7 mouse cellular contexts compared by ENCODE assay signal in the genomic region with DNA sequence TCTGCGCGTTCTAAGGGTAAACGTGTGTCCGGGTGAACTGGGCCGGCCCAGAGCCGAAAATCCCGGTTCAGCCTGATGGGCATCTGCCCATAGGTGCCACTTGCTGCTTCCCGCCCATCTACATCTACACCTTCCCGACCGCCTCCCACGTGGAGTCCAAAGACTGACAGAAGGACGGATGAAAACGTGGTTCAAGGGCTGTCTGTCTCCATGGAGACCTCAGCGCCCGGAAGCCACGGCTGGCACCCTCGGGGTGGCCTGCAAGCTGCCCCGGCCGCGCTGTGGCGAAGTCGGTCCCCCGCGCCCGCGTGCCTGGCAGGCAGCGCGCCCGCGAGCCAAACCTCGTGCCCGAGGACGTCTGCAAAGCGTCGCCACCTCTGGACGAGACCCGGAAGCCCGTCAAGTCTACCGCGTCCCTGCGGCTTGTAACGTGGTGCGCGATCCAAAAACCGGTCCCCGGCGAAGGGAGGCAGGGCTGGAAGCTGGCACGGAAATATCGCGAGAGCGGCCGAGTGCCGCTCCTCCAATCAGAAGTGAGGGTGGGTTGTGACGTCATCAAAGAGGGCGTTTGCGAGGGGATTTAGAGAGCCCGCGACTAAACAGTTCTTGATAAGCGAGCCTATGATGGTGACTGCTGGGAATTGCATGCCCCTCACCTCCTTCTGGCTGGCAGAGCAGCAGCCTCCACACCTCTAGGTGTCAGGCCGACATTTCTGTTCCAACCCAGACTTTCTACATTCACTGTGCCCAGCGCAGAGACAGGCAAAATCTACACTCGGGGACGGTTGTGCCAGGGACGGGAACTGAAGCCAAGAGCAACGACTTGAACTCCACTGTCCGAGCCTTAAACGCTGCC. TPM values are rescaled to one million over a fixed set of nuclear protein-coding genes. Genes with fewer than 3 reads are reported as not detected.
DNase-seq lines count a peak whose midpoint lies in the region; ATAC-seq and TF ChIP-seq lines count a peak whose summit lies in the region.

A gene (minus strand): TSS at position 453 of the 856 bp plus-strand sequence.

- H3K27me3 ChIP-seq in embryonic facial prominence, embryonic 10.5 days (replicated peaks; ENCODE audit: low read depth, poor library complexity, severe bottlenecking): no peaks in the 10 kb centered on the region
- H3K27me3 ChIP-seq in intestine, postnatal 0 days (replicated peaks; ENCODE audit: control insufficient read depth, insufficient read depth, low read length): no peaks in the 10 kb centered on the region
- H3K27me3 ChIP-seq in midbrain, embryonic 12.5 days: no peaks in the 10 kb centered on the region
- no peaks in the 10 kb centered on the region for H3K27me3 ChIP-seq in small intestine, adult 2 months (ENCODE audit: control insufficient read depth, insufficient read depth, low read length)

- peak within 1 kb of the TSS; percentile 71 for H3K9ac ChIP-seq in intestine, postnatal 0 days (ENCODE audit: low read depth, low read length)
- peak within 1 kb of the TSS; percentile 79 for H3K9ac ChIP-seq in midbrain, embryonic 12.5 days (replicated peaks)

- peaks cover 21% of the 10 kb centered on the region for H3K4me1 ChIP-seq in embryonic facial prominence, embryonic 10.5 days
- H3K4me1 ChIP-seq in intestine, postnatal 0 days (replicated peaks; ENCODE audit: control insufficient read depth, insufficient read depth, low read length): no peaks in the 10 kb centered on the region
- peaks cover 15% of the 10 kb centered on the region for H3K4me1 ChIP-seq in midbrain, embryonic 12.5 days
- no peaks in the 10 kb centered on the region for H3K4me1 ChIP-seq in small intestine, adult 2 months (ENCODE audit: control insufficient read depth, insufficient read depth, insufficient read length, low read length)

- peaks cover 10% of the 10 kb centered on the region for H3K36me3 ChIP-seq in embryonic facial prominence, embryonic 10.5 days (replicated peaks)
- H3K36me3 ChIP-seq in intestine, postnatal 0 days (ENCODE audit: control insufficient read depth, insufficient read depth): no peaks in the 10 kb centered on the region
- H3K36me3 ChIP-seq in midbrain, embryonic 12.5 days: peaks cover 7% of the 10 kb centered on the region; the same call in 1 of the 2 replicates
- H3K36me3 ChIP-seq in small intestine, adult 2 months (ENCODE audit: control insufficient read depth, insufficient read depth, low read length): peaks cover 2% of the 10 kb centered on the region; the same call in 1 of the 2 replicates

- peak; percentile 99 for DNase-seq in adrenal gland, postnatal 10 days
- peak; percentile 97 for DNase-seq in embryonic facial prominence, embryonic 10.5 days (ENCODE audit: low spot score)
- peak; percentile 85 for DNase-seq in gonadal fat pad, adult 2 months (ENCODE audit: low read depth)
- DNase-seq in left cerebral cortex, postnatal 4 days: peak; percentile 97

- peak within 1 kb of the TSS; percentile 95 for H3K4me3 ChIP-seq in embryonic facial prominence, embryonic 10.5 days
- H3K4me3 ChIP-seq in intestine, postnatal 0 days (ENCODE audit: low read depth, low read length): peak within 1 kb of the TSS; percentile 79
- peak within 1 kb of the TSS; percentile 87 for H3K4me3 ChIP-seq in midbrain, embryonic 12.5 days
- H3K4me3 ChIP-seq in small intestine, adult 2 months (ENCODE audit: low read depth, low read length): peak within 1 kb of the TSS; percentile 86

- TF ChIP-seq CTCF in intestine, postnatal 0 days (IDR thresholded peaks at IDR 0.05; ENCODE audit: low read depth): peak; percentile 30; the same call in 1 of the 2 replicates
- 0 out of 2 replicates have a peak, but pooled peaks have one; percentile 3 for TF ChIP-seq CTCF in small intestine, adult 2 months (IDR thresholded peaks at IDR 0.05; ENCODE audit: extremely low read depth, insufficient read length, insufficient replicate concordance, low read depth, low read length)

- H3K4me2 ChIP-seq in intestine, postnatal 0 days (replicated peaks; ENCODE audit: low read depth): peak within 1 kb of the TSS; percentile 84
- H3K4me2 ChIP-seq in midbrain, embryonic 12.5 days (replicated peaks): peak within 1 kb of the TSS; percentile 95

- WGBS in embryonic facial prominence, embryonic 10.5 days: under 1% methylated on average over 67 of the region's 67 CpGs
- under 1% methylated on average over 67 of the region's 67 CpGs for WGBS in intestine, postnatal 0 days
- WGBS in midbrain, embryonic 12.5 days: under 1% methylated on average over 67 of the region's 67 CpGs
- under 1% methylated on average over 67 of the region's 67 CpGs for WGBS in small intestine, adult 2 months

- intact Hi-C loops in left cerebral cortex, postnatal 4 days (cut with DNase I): no loop called here

- ATAC-seq in intestine, postnatal 0 days: peak; percentile 97
- peak; percentile 97 for ATAC-seq in midbrain, embryonic 12.5 days (ENCODE audit: low FRiP score, low read depth)

- H3K9me3 ChIP-seq in embryonic facial prominence, embryonic 10.5 days: no peaks in the 10 kb centered on the region
- H3K9me3 ChIP-seq in intestine, postnatal 0 days (ENCODE audit: control insufficient read depth): no peaks in the 10 kb centered on the region
- H3K9me3 ChIP-seq in midbrain, embryonic 12.5 days: no peaks in the 10 kb centered on the region

- peak within 1 kb of the TSS; percentile 92 for H3K27ac ChIP-seq in embryonic facial prominence, embryonic 10.5 days (replicated peaks)
- H3K27ac ChIP-seq in intestine, postnatal 0 days (ENCODE audit: low read depth, low read length): peak within 1 kb of the TSS; percentile 73
- peak within 1 kb of the TSS; percentile 77 for H3K27ac ChIP-seq in midbrain, embryonic 12.5 days (replicated peaks)
- peak within 1 kb of the TSS; percentile 46 for H3K27ac ChIP-seq in small intestine, adult 2 months (ENCODE audit: insufficient read depth, low read depth, low read length)

- 0 out of 2 replicates have a peak, but pooled peaks have one; percentile 19 for TF ChIP-seq POLR2A in small intestine, adult 2 months (IDR thresholded peaks at IDR 0.05; ENCODE audit: low read depth, low read length)

RNA-seq across cellular contexts. Expression of the gene that starts here (rescaled TPM):
- total RNA-seq in adrenal gland, postnatal 10 days (2021): 10 to 100 TPM; 13.0 to 18.4 TPM
- 13.0 and 13.3 TPM in 2 replicates for polyA plus RNA-seq in embryonic facial prominence, embryonic 10.5 days (2016; fragmentation: Nextera tagmentation; extraction: Ambion mirVana)
- polyA plus RNA-seq in gonadal fat pad, adult 2 months (2012; rRNA removed): 13.7 and 22.4 TPM in 2 replicates
- polyA plus RNA-seq in intestine, postnatal 0 days (2015; fragmentation: Nextera tagmentation; extraction: Ambion mirVana): 1.3 and 1.5 TPM in 2 replicates
- 10 to 100 TPM; 18.4 to 21.7 TPM for total RNA-seq in left cerebral cortex, postnatal 4 days (2021)
- polyA plus RNA-seq in midbrain, embryonic 12.5 days (2016; fragmentation: Nextera tagmentation; extraction: Ambion mirVana): 11.5 and 11.8 TPM in 2 replicates
- polyA plus RNA-seq in small intestine, adult 2 months (2012; rRNA removed): 3.5 and 4.6 TPM in 2 replicates

Comparison
In these comparisons a context has a peak if more than half of its experiments do, and no peak if none do; other contexts are left out.
1. Peak in every context shown above with its lines: DNase-seq, ATAC-seq, H3K4me3 ChIP-seq and H3K27ac ChIP-seq.